Mouse (Mus musculus) cerebellum, postnatal 25 days (tissue): ENCODE results near the gene Padi2.

Experiments used
- DNase-seq, 2 experiments: peaks; one replicate each; pipeline ENCODE4 v3.0.0; 2021; ENCODE audit warnings: mixed read lengths in 2 of 2

Gene Padi2

DNA sequence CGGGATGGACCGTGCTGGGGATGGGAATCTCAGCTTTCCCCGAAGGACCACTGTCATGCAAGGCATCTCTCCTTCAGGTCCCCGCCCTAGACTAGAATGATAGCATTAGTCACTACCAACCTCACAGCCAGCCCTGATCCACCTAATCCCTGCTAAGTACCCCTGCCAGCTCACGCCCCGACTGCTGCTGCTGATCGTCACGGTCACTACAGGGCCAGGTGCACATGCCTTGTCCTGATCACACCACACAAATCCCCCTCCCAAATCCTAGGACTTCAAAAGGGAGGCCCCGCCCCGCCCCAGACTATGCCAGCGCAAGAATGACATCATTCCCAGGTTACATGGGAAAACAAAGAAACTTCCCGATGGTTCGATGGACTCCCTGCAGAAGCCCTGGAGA lies 24.4 kb upstream of the Padi2 start:
- DNase-seq, result no peak

DNA sequence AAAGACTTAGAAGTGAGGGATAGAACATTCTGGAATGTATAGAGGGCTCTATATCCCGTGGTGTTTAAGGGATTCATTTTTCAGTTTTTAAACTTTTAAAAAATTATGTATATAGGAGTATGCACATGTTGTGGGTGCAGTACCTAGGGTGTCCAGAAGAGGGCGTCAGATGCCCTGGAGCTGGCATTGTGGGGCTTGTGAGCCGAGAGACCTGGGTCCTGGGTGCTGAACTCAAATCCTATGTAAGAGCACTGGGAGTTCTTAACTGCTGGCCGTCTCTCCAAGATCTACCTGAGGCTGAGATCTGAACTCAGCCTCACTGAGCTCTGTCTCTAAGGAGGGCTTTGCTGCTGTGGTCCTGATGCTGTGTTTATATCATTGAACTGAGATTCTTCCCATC lies 23.8 kb upstream of the Padi2 start:
- no peak for DNase-seq

DNA sequence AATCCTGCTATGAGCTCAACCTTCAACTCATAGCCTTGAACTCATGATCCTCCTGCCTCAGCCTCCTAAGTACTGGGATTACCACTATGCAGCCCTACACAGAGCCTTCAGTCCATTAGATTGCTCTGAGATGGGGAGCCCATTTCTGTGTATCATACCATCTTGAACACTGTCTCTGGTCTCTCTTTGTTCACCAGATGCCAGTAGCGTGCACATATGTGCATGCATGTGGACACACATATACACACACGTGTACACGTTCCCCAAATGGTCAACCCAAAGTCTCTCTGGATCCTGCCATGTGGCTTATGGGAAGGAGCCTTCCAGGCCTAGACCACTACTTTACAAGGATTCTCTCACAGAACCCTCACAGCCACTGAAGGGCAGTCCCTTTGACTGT lies 23.2 kb upstream of the Padi2 start:
- DNase-seq, result no peak

DNA sequence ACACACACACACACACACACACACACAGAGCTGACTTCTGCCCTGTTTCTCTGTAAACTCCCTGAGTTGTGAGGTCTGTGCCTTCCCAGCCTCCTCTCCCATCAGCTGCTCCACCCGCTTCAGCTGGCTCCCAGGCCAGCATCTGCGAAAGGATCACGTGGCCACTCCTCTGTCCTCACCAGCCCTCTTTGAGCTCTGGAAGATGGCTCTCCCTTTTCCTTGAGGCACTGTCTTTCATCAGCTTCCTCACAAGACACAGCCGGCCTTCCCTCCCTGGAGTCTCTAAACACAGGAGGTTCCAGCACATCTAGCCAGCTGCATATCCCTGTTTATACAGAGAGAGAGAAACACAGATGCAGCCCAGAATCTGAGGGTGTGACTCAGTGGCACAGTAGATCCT lies 22.3 kb upstream of the Padi2 start:
- no peak for DNase-seq

DNA sequence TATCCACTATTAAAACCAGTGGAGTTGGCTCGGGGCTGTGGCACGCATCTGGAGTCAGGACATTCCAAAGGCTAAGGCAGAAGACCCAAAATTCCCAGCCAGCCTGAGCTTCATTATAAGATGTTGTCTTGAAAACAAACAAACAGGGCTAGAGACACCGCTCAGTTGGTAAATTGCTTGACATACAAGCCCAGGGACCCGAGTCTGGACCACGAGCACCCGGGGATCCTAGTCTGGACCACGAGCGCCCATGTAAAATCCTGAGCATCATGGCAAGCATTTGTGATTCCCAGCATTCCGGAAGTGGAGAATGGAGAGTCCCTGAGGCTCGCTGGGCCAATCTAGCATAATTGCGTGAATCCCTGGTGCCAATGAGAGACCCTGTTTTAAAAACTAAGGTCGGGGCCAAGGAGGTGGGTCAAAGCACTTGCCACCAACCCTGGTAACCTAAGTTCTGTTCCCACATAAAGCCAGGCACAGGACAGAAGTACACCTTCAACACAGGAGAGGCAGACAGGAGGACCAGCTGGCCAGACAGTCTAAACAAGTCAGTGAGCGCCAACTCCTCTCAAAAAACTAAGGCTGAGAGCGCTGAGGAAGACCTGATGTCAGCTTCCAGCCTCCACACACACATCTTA lies 14.5 kb upstream of the Padi2 start:
- no peak for DNase-seq

DNA sequence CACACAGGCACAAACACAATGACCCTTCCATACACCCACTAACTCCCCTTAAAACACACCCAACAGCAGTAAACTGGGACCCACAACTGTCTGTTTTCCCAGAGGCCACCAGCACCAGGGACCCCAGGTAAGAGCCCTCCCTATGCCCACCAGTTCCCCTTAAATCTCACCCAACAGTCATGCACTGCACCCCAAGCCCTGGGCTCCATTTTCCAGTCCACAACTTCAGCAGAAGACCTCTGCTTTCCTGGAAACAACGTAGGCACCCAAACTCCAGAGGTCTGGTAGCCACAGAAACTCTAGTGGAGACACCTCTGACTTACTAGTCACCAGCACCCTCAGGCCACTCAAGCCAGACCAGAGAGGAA lies 14.0 kb upstream of the Padi2 start:
- DNase-seq, result no peak

DNA sequence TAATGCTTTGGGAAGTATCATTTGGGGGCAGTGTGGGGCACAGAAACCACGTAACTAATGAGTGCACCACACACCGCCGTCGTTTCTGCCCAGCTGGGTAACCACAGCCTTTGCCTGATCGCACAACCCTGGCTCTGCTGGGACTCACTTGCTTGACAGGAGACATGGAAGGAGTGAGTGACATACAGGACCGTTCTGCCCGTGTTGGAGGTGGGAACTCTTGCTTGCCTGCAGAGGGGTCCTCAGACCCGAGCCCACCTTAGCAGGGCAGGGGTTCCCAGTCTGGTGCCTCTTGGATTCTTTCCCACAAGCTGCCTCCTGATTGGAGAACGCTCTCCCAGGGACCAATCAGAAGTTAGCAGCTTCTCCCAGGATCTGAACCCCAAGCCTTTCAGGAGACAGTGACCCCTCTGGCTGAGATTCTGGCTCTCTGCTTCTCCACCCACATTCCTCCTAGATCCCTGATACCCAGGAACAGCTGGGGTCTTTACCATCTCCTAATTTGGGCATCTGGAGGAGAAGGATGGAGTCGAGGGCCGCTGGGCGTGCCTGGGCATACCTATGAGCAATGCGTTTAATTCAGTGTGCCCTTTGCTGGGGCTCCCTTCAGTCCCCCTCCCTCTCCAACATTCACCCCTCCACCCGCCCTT lies 1.2 kb upstream of the Padi2 start:
- DNase-seq, result no peak

DNA sequence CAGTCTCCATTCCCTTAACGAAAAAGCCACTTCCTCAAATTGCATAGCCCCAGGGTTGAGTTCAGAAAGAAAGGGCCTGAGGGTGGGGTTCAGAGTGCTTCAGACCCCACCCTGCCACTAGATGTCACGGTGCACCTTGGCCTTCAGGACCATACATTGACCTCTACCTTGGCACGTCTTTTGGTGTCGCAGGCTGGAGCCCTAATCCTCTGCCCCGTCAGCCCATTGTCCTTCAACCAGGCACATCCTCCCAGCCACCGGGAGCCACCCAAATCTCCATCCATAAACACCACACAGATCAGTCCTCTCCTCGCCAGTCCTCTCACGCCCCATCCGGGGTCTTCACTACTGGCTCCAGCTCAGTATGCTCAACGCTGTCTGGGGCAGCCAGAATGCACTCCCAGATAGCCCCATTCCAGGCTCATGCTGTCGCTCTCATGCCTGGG lies 695 bp upstream of the Padi2 start:
- DNase-seq, result no peak

DNA sequence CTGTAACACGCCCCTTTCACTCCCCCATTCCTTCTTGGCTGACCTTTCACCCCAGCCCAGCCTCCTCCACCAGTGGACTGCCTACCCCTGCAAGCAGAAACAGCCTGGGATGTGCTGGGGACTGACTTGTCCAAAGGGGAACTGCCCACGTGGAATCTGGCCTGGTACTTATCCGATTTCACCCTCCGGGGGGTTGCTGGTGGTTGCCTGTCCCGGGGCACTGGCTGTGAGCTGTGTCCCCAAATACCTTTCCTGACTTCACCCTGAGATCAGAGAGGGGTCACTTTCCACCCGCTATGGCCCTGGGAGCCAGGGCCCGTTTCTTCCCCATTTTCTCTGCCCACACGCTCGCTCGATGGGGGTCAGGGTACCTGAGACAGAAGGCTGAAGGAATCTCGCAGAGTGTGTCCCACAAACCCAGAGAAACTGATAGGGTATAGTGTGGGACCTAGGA lies 710 bp downstream of the Padi2 start:
- DNase-seq, result no peak

DNA sequence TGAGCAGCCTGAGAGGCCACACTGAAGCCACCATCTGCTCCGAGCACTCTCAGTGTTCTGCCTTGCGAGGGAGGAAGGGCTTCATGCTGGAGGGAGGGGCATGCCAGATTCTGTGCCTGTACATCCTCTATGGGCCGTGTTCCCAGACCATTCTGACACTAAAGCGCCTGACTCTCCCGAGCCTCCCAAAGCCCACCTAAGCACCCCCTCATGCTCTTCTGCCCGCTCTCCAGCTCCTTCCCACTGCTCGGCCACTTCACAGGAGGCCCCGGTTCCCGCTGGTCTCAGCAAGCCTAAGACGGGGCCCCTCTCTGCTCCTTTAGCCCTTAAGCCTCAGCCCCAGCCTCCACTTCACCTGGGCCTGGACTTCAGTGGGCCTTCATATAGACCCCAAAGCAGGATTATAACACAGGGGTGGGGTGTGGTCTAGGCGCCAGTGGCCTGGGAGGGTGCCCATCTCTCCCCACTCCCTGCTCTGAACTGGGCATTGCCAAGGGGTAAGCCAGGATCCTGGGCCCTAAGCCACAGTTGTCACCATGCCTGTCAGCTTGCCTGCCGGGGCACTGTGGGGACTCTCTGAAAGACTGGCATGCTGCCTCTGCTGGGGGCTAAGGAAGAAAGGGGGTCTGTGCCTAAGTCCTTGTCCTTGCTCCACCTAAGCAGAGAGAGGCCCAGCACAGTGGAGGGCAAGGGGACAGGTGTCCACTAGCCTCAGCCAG lies 1.3 kb downstream of the Padi2 start:
- no peak for DNase-seq

DNA sequence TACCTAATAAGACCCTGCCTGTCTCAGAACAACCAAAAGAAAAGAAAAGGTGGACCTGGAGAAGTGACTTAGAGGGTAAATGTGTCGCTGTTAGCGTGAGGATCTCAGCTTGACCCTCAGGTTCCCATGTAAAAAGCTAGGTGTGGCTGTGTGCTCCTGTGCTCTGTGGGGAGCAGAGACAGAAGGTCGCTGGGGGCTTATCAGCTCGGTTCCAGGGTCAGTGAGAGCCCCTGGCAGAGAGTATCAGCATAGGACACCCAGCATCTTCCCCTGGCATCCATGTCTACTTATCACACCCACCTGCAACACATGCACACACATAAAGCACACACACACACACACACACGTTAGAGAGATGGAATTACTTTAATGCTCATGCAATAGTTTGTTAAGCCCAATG lies 2.5 kb downstream of the Padi2 start:
- DNase-seq, result no peak

DNA sequence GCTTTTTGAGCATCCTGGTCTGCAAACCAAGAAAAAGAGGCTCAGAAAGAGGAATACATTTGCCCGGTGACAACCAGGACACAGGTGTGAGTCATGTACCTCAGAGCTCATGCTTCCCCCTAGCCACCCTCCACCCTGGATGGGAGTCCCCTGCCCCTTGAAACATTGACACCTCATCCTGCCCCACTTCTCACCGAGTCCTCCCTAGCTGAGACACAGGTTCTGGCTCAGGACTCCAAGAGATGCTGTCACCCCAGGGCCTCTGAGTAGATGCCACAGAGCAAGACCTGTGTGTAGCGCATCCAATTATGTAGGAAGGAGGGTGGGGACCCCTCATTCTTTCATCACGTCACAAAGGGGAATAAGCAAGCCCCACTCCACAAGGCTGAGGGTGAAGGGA lies 3.4 kb downstream of the Padi2 start:
- DNase-seq, result no peak

DNA sequence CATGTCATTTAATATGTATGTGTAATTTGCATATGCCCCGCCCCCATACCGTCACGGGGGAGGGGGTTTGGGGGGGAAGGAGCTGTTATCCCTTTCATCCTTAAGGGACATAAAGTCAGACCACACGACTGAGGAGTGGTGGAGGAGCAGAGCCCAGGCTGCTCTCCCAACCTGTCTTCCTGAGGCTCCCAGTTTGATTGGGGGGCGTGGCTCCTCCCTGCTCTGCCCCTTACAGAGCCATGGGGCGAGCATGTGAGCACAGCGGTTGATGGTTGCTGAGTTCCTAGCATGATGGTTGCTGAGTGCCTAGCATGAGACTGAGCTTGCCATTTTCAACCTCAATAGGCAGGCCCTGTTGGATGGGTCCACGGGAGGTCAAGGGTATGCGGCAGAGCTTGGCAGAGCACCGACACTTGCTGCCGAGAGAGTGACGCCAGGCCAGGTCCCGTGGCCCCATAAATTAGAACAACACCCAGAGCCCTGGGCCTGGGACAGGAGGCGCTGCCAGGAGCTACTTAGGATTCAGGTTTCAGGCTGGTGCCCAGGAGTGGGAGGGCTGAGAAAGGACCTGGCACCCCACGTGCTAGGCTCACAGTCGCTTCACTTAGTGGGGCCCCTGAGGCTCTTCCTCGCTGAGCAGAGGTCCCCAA lies 4.6 kb downstream of the Padi2 start:
- DNase-seq, result no peak

DNA sequence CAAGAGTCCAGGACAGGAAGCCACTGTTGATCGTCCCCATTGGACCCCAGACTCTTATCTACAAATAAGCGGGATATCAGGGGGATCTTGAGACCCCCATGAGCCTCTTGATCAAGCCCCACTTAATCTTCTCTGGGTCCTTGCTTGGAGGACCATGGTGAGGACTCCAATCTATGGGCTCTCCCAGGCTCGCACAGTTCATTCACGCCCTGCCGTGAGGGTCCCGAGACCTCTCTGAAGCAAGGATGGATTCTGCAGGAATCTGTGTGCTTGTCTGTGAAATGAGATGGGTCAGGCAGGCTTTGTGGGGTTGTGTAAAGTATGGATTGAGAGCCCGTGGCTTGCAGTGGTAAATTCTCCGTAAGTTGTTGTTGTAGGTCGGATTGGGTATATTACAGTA lies 5.3 kb downstream of the Padi2 start:
- no peak for DNase-seq

DNA sequence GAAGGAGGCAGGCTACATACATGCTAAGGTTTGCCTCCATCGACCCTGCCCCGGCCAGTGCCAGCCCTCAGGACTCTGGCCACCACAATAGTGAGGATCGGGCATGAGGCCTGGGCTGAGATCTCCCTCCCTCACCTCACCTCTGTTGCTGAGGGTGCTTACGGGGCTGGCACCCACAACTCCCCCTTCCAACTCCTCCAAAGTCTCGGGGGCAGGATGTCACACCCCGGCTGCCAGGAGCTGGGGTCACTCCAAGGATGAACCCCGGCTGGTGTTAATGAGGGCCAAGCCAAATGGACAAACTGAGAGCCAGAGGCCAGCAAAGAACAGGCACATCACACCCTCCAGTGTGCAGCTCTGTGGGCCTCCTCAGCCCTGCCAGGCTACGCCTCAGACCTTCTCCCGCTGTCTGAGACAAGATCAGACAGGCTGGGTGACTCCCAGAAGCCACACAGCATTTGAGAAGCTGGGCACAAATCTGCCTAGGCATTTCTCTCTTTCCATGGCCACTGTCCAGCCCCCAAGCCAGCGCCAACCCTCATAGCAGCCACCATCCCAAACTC lies 6.2 kb downstream of the Padi2 start:
- DNase-seq, result no peak

DNA sequence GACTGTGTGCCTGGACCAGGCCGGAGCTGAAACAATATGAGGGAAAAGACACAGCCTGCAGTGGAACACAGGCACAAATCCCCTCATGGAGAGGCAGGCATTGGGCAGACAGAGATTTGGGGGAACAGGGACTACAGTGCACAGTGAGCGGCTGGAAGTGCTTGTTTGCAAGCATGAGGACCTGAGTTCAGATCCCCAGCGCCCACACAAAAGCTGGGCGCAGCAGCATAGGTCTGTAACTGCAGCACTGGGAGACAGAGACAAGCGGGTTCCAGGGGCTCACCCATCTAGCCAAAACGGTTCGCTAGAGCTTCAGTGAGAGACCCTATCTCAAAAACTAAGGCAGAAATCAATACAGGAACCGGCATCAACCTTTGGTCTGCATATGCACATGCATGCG lies 7.4 kb downstream of the Padi2 start:
- DNase-seq, result no peak

DNA sequence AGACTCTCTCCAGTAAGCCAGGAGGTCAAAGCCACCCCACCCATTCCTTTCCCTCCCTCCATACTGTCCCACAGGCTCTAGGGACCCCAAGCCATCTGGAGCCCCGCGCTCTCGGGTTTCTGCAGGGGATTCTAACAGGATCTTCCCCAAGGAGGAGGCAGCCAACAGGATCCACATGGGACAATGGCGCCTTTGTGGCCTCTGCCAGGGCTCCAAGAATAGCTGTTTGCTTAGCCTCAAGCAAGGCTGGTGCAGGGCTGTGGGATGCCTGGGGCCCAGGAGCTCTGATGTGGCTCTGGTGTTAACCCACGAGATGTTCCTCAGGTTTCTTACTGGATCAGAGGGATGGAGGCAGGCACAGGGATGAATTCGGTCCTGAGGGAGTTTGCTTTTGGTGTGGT lies 8.6 kb downstream of the Padi2 start:
- DNase-seq, result no peak

DNA sequence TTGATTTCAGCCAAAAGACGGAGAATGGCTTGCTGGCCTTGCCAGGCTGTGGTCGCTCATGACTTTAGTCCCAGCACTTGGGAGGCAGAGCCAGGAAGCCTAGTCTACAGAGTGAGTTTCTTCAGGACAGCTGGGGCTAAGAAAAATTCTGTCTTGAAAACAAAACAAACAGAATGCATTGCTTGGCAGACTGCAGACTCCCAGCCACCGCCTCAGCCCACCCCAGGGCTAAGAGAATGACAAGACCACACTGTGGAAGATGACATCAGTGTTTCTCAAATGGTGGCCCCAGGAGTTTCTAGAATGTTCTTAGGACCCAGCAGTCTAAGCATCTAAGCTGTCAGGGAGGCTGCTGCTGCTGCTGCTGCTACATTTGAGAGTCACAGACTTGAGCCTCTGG lies 9.1 kb downstream of the Padi2 start:
- no peak for DNase-seq

DNA sequence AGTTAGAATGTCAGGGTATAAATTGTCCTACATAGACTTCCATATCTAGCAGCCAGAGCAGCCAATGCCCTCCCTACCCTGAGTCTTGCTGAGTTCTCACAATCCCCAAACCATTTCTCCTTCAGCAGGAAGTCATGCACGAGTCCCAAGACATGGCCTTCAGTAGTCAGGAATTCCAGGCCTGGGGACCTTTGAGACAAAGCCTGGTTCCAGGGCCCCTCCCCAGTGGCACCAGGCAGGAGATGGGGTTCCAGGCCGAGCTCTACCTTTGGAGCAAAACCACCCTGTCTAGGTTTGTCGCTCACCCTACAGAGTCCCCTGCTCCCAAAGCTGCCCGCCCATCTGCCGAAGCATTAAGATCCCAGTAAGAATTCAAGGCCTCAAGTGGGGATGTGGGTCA lies 10.2 kb downstream of the Padi2 start:
- DNase-seq, result no peak

DNA sequence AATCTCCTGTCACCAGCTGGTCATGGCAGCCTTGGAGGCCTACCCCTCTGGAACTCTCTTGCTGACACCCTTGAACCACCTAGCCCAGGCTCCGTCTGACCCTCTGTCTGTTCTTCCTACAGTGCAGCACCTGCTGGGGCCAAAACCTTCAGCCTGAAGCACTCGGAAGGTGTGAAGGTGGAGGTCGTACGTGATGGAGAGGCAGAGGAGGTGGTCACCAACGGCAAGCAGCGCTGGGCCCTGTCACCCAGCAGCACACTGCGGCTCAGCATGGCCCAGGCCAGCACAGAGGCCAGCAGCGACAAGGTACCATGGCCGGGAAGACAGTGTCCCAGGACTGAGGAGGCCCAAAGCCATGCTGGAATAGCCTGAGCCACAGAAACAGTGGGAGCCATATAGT lies 11.3 kb downstream of the Padi2 start:
- no peak for DNase-seq

DNA sequence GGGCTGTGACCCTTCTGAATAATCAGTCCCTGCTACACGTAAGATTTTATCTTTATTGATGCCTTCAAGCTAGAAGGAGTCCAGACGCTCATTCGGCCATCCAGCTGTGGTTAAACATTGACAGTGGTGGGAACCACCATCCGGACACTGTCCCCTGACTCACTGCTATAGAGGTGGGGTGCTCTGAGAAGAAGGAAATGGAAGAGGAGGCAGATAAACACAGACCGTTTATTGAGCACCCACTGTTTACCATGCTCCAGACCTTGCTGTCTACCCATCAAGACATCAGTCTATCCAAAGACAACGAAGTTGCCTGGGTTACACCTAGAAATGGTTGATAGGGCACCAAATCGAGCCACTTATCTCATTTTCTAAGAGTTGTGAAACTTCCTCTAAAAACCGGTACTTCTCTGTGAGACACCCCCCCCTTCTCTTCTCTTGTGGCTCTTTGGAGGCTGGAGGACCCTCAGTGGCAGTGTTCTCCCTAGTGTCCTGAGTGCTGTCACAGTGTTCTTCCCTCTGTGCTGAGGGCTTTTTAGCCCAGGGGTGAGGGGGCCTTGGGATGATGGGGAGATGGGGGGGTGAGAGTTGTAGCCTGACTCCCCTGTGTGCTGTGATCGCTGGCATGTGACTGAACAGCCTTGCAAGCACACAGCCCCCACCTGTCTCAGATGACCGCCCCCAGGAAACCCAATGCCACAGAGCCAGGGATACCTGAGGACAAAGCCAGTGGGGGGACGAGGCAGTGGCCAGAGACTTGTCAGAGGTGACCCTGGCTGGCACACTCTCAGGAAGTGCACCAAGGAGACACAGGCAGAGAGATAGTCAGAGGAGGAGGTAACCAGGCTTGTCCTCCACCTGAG lies 14.1 kb downstream of the Padi2 start:
- DNase-seq, result no peak

DNA sequence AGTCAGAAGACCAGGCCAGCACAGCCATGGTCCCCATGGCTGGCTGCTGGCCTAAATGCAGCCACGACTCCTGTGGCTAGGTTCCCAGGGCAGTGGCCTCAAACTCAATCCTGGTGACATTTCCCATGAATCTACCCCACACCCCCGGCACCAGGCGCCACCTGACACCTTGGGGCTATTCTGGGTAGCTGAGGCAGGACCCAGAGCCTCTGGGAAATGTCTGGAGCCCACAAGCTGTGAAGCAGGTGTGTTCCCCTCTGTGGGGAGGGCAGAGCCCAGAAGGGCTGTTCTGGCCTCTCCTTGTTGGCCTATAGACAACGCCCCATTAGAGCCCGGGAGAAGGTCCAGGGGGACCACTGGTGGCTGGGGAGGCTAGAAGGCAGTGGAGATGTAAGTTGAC lies 16.4 kb downstream of the Padi2 start:
- no peak for DNase-seq

DNA sequence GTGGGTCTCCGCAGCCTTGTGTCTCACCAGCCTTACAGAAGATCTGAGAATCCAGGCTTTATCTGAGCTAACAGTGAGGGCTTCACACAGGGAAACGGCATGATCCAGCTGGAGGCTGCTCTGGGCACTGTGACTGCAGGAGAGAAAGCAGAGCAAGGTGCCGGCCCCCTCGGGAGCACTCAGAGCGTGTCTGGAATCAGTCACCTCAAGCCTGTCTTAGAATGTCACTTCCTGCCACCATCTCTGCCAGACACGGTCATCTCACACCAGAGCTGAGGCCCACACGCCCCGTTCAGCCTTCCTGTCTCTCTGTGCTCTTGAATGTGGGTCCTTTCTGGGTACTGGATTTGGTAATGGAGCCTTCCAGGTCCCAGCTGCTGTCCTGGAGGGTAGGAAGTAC lies 19.5 kb downstream of the Padi2 start:
- DNase-seq, result no peak
